Mouse (Mus musculus): Measurements from ENCODE around the gene Pak3. TPM values are rescaled to one million over a fixed set of nuclear protein-coding genes. Genes with fewer than 3 reads are reported as not detected.

The Pak3 gene
- polyA plus RNA-seq, 1 experiment from 2014 or later = 0.49 TPM

Small RNA genes lying within 50 kb of the gene (microRNA-seq; reads per million reads assigned to microRNA genes)
- not detected for gene Gm47298

Other genes with a start within 250 kb of the Pak3 start
- gene Chrdl1, start 124.3 kb upstream of the Pak3 start, polyA plus RNA-seq (2016; fragmentation: Nextera tagmentation; extraction: Ambion mirVana) = 0.62 and 0.71 TPM in 2 replicates